Mouse (Mus musculus) heart, adult 2 months (tissue): ENCODE measurements around the gene Tmod2. TPM values are rescaled to one million over a fixed set of nuclear protein-coding genes. Genes with fewer than 3 reads are reported as not detected.

Experiments used
- DNase-seq, 2 experiments: peaks; one replicate each; pipeline ENCODE4 v3.0.0; 2021
- H3K27ac ChIP-seq: fragments of 200-600 bp; 2 replicates; pipeline ENCODE4 v1.8.1; 2022
- H3K27me3 ChIP-seq: fragments of 200-500 bp; 2 replicates; pipeline ENCODE4 v1.6.1; 2012; ENCODE audit warnings: mild to moderate bottlenecking, low read length, inconsistent platforms, mixed read lengths; ENCODE audit not compliant: control insufficient read depth, insufficient read depth
- H3K36me3 ChIP-seq: fragments of 200-500 bp; 2 replicates; pipeline ENCODE4 v1.6.1; 2012; ENCODE audit warnings: low read length, inconsistent platforms; ENCODE audit not compliant: control insufficient read depth, insufficient read depth
- H3K4me1 ChIP-seq: fragments of 200-500 bp; 2 replicates; pipeline ENCODE4 v1.6.1; 2011; ENCODE audit warnings: low read length; ENCODE audit not compliant: control insufficient read depth, insufficient read depth
- H3K4me3 ChIP-seq: fragments of 200-600 bp; 2 replicates; pipeline ENCODE4 v1.8.1; 2022
- H3K79me2 ChIP-seq: fragments of 200-500 bp; replicated peaks from 2 replicates; pipeline ENCODE4 v1.6.1; 2012; ENCODE audit warnings: mild to moderate bottlenecking, inconsistent platforms, low read length, moderate library complexity, mixed read lengths; ENCODE audit not compliant: control insufficient read depth, insufficient read depth
- H3K9ac ChIP-seq: fragments of 200-500 bp; 2 replicates; pipeline ENCODE4 v1.6.1; 2012; ENCODE audit warnings: low read depth, mild to moderate bottlenecking, control low read depth, inconsistent platforms, low read length, mixed read lengths
- CTCF ChIP-seq: fragments of 200-600 bp; IDR thresholded peaks from 2 replicates; pipeline ENCODE4 v1.8.1; 2022; ENCODE audit warnings: antibody characterized with exemption, mild to moderate bottlenecking, moderate library complexity
- EP300 ChIP-seq: fragments of 200-500 bp; IDR thresholded peaks from 2 replicates; pipeline ENCODE4 v1.6.1; 2011; ENCODE audit warnings: low read depth, low read length, control low read depth; ENCODE audit not compliant: insufficient read depth
- POLR2A ChIP-seq: fragments of 200-500 bp; IDR thresholded peaks from 2 replicates; pipeline ENCODE4 v1.6.1; 2011; ENCODE audit warnings: mild to moderate bottlenecking, low read depth, low read length, control low read depth; ENCODE audit not compliant: insufficient read depth
- WGBS: fragments of 180-500 bp; shearing (Covaris S2); methylation state at CpG from one replicate; pipeline ENCODE4 v1.1.7; 2018; 5-methylcytosine and 5-hydroxymethylcytosine counted together
- intact Hi-C: fragments of 180-260 bp; cut with DNase I; formaldehyde crosslinking; loops from one replicate; pipeline ENCODE4 v1.15.1; 2025
- polyA plus RNA-seq: library from polyadenylated mRNA; depleted of rRNA; stranded (reverse); fragments of >200 nt; gene quantifications from 2 replicates; pipeline ENCODE4 v1.2.3, GENCODE M21; 2012
- total RNA-seq, 2 experiments: library from RNA; stranded (reverse); gene quantifications; 2 replicates each; pipeline ENCODE4 v1.2.3; 2021

Tmod2 gene
- total and polyA plus RNA-seq, 3 experiments, result 1.0 to 4.7 (median 3.8) TPM

DNA sequence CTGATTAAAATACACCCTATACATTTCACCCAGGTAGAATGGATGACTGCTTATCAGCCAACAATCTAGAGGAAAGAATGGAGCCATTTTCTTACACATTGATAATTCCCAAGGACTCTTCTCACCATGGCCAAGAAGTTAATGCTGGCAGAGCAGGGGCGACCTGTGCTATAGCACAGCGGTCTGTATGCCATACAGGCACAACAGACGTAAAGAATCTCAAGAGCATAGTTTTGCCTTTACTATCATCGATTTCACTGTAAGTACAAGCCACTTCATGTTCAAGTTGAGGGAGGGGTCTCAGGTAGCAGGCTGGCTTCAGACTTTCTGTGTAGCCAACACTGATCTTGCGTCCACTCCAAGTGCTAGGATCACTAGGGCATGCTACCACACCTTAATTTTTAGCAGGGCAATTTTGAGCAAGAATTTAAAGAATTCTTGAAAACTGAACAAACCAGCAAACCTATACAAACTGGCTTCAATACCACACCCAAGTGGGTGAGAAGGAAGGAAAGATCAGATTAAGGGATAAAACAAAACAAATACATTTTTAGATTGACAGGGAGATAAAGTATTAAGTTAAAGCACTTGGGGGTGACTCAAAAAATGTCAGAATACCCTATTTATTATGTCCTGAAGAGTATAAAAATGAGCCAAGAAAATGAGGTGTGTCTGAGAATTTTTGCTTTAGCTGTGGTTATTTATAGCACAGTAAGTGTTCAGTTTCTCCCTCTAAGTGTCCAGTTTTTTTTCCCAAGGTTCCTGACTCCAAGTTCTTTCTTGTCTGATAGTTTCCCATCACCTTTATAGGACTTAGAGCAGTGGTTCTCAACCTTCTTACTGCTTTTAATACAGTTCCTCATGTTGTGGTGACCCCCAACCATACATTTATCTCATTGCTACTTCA, 39.8 kb downstream of the Tmod2 start:
- WGBS, result 93% methylated on average over 5 of the region's 5 CpGs
- Histone ChIP-seq H3K27me3 (no peaks in the 10 kb centered on the region), H3K4me3 (no peak overlapping the region), H3K9ac (no peak overlapping the region), H3K36me3 (no peaks in the 10 kb centered on the region), H3K27ac (no peak overlapping the region), H3K4me1 (no peaks in the 10 kb centered on the region), H3K79me2 (no peaks in the 10 kb centered on the region)
- no peak for DNase-seq
- intact Hi-C loops, result no loop called here
- no peak for TF ChIP-seq EP300
- TF ChIP-seq CTCF, result no peak
- TF ChIP-seq POLR2A, result no peak

DNA sequence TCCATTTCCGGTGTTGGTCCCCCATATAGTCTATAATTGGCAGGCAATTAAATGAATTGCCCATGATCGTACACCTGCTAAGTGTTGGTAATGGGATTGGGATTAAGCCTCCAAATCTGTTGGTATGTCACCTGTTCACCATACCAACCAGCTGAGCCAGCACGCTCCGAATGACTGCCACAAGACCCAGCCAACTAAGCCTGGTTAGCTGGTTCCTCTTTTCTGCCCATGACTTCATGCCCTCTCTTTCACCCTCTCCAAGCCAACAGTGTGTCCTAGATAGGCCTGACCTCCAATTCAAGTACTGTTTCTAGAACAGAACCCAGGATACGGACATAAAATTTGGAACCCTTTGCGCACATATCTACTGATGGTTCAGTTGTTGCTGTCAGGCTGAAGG, 42.7 kb downstream of the Tmod2 start:
- no peak for DNase-seq
- WGBS, result 90% methylated on average over 6 of the region's 6 CpGs
- no peak overlapping the region for H3K9ac ChIP-seq
- H3K4me1 ChIP-seq, result 0 out of 2 replicates have a peak, but pooled peaks cover 1% of the 10 kb centered on the region
- H3K27me3 ChIP-seq, result no peaks in the 10 kb centered on the region
- intact Hi-C loops, result no loop called here
- TF ChIP-seq EP300 (no peak), CTCF (no peak), POLR2A (no peak)
- no peaks in the 10 kb centered on the region for H3K79me2 ChIP-seq
- H3K4me3 ChIP-seq, result no peak overlapping the region
- no peak overlapping the region for H3K27ac ChIP-seq
- no peaks in the 10 kb centered on the region for H3K36me3 ChIP-seq

DNA sequence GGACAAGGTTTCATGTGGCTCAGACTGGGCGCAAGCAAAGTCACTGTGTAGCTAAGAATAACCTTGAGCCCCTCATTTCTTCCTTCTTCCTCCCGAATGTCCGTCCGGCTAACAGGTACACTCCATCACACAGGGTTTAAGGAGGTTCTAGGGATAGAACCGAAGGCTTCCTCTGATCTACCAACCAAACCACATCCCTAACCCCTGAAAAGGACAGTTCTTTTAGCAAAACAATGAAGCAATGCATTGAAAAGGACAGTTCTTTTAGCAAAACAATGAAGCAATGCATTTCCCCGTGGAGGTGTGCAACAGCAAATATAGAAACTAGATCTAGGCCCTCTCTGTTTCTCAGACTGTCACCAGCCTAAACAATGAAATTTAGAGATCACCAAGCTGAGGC, 46.2 kb downstream of the Tmod2 start:
- no peak overlapping the region for H3K9ac ChIP-seq
- no peaks in the 10 kb centered on the region for H3K36me3 ChIP-seq
- no peaks in the 10 kb centered on the region for H3K27me3 ChIP-seq
- H3K79me2 ChIP-seq, result no peaks in the 10 kb centered on the region
- no peak for DNase-seq
- TF ChIP-seq POLR2A, result no peak
- TF ChIP-seq CTCF, result no peak
- TF ChIP-seq EP300, result no peak
- WGBS, result 91% methylated on average over 6 of the region's 6 CpGs
- peaks cover 5% of the 10 kb centered on the region for H3K4me1 ChIP-seq
- no peak overlapping the region for H3K27ac ChIP-seq
- H3K4me3 ChIP-seq, result no peak overlapping the region
- intact Hi-C loops, result no loop called here

DNA sequence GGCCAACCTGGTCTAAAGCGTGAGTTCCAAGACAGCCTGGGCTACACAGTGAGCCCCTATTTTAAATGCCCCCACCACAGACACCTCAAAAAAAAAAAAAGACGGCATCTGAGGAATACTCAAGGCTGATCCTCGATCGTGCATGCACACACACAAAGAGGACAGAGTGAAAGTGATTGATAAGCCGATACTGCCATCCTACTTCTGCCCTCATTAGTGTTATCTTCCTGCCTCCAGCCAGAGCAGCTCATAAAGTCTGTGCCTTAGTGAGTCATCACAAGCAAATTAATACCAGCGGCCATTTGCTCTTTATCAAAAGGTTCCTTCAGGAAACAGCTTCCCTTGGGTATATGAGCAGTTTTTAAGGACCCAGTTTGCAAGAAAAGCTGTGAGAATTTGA, 47.5 kb downstream of the Tmod2 start:
- H3K4me3 ChIP-seq, result no peak overlapping the region
- H3K36me3 ChIP-seq, result no peaks in the 10 kb centered on the region
- TF ChIP-seq POLR2A (no peak), CTCF (no peak), EP300 (no peak)
- H3K9ac ChIP-seq, result no peak overlapping the region
- intact Hi-C loops, result no loop called here
- no peaks in the 10 kb centered on the region for H3K79me2 ChIP-seq
- no peak overlapping the region for H3K27ac ChIP-seq
- 49% methylated on average over 6 of the region's 6 CpGs for WGBS
- H3K27me3 ChIP-seq, result no peaks in the 10 kb centered on the region
- no peak for DNase-seq
- peaks cover 5% of the 10 kb centered on the region for H3K4me1 ChIP-seq

DNA sequence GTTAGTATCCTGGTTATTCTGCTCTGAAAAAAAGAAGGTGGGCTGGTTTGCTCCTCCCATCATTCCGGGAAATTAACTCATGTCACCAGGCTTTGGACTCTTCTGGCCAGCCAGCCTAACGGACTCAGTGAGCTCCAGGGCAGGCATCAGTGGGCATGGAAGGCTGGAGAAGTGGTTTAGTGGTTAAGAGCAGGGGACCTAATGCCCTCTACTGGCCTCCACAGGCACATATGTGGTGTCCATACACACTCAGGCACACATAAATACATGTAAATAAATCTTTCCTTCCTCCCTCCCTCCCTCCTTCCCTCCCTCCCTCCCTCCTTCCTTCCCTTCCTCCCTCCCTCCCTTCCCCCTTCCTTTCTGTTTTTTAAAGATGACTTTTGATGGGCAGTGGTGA, 47.9 kb downstream of the Tmod2 start:
- TF ChIP-seq EP300 (no peak), POLR2A (no peak), CTCF (peak; percentile 44)
- Histone ChIP-seq H3K36me3 (no peaks in the 10 kb centered on the region), H3K27ac (no peak overlapping the region), H3K79me2 (no peaks in the 10 kb centered on the region), H3K4me3 (no peak overlapping the region), H3K9ac (no peak overlapping the region), H3K4me1 (peaks cover 5% of the 10 kb centered on the region), H3K27me3 (no peaks in the 10 kb centered on the region)
- WGBS, result 82% methylated on average over 2 of the region's 2 CpGs
- intact Hi-C loops, result no loop called here
- no peak for DNase-seq

DNA sequence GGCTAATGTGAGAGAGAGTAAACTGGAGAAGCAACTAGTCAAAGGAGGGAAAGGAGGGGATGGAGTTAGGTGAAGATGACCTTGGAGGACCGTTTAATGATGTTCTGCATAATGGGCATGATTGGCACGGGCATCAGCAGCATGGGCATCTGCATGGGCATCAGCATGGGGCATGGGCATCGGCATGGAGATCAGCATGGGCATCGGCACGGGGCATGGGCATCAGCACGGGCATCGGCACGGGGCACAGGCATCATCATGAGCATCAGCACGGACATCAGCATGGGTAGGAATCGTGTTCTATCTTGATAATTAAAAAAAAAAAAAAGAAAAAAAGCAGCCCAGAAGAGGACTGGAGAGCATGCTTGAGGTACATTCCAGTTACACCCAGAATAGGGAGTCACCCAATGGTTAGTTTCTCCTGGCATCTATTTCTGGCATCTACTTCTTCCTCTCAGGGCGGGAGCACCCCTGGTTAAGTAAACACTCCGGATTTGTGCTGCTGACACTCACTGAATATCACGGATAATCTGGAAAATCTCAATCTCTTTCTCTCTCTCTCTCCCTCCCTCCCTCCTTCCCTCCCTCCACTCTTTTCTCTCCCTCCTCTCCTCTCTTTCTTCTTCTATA, 50.0 kb downstream of the Tmod2 start:
- Histone ChIP-seq H3K4me3 (no peak overlapping the region), H3K9ac (no peak overlapping the region), H3K27me3 (no peaks in the 10 kb centered on the region), H3K4me1 (peaks cover 9% of the 10 kb centered on the region), H3K27ac (no peak overlapping the region), H3K79me2 (peaks cover 2% of the 10 kb centered on the region; the same call in 1 of the 2 replicates), H3K36me3 (peaks cover 13% of the 10 kb centered on the region)
- TF ChIP-seq EP300 (no peak), CTCF (no peak), POLR2A (no peak)
- intact Hi-C loops, result no loop called here
- 71% methylated on average over 13 of the region's 13 CpGs for WGBS
- DNase-seq, result no peak
